Mouse (Mus musculus): ENCODE measurements at regions not wholly inside any gene's neighbourhood (a gene's known extent, or its start where the extent isn't known, plus 50 kb on each side); places are given as distances from the start of the nearest gene placed in this dataset.

DNA sequence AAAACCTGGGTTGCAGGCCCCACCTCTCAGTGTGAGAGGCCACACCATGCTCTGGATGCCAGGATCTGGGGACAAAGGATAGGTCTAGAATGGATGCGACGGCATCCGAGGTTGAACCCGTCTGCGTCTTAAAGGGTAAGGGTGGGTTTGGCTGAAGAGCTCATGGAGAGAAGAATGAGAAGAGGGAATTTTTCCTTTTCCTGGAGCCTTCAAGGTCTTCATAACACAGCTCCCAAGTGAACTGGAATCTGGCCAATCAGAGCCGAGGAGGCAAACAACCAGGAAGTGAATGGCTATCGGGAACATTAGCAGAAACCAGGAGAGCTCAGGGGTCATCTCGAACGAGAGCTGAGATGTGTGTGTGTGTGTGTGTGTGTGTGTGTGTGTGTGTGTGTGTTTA, 320.1 kb downstream of the Med13l start:
- no peak for DNase-seq

DNA sequence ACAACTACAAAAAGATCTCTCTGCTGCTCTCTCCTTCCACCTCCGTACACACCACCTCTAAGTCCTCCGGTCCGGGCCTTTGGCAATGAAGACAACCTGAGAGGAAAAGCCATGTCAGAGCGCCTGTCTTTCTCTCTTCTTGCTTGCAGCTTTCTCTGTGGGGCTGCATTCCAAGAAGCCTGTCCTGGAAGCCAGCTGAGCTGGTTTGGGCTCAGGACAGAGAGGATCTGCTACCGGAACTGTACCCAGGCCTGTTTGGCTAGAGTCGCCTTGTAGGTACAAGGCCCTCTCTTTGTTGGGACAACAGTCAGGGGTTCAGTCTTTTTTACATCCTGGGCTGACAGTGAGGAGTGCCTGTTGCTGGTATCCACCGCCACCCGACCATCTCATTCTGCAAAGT, 321.4 kb downstream of the Med13l start:
- DNase-seq = no peak

DNA sequence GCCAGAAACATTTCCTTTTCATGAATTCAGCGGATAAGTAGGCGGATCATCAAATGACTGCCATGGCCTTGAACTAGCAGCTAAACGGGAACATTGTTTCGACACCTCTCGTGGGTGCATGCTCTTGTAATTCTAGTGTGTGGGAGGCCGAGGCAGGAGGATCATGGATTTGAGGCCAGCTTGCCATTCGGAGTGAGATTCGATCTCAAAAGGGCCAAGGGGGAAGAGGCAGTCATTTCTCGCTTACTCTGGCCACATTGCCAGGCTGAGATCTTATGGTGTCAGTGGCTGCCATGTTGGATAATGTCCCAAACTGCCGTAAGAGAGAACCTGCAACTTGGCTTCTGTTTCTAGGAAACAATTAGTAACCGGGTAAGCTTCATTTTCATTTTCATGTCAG, 327.7 kb downstream of the Med13l start:
- DNase-seq = no peak

GRCm38 (mm10) chr5:118891131-118891530, 330.7 kb downstream of the Med13l start:
- no peak for DNase-seq

DNA sequence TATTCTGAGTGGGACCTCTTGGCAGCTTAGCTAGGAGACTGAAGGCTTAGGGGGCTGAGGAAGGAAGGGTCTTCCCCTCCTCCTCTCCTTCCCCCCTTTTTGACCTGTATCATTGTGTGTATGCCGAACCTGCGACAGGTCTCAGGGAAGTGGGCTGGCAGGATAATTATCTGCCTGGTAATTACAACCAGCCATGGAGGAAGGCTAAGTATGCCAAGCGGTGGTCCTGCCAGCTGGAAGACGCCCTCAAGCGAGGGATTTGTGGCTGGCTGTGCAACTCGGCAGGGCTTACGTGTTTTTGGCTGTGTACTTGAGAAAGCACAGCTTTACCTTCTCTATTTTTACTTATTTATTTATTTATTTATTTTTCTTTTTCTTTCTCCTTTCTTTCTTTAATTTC, 347.7 kb downstream of the Med13l start:
- DNase-seq = no peak

GRCm38 (mm10) chr5:118909756-118910155, 349.3 kb downstream of the Med13l start:
- no peak for DNase-seq

DNA sequence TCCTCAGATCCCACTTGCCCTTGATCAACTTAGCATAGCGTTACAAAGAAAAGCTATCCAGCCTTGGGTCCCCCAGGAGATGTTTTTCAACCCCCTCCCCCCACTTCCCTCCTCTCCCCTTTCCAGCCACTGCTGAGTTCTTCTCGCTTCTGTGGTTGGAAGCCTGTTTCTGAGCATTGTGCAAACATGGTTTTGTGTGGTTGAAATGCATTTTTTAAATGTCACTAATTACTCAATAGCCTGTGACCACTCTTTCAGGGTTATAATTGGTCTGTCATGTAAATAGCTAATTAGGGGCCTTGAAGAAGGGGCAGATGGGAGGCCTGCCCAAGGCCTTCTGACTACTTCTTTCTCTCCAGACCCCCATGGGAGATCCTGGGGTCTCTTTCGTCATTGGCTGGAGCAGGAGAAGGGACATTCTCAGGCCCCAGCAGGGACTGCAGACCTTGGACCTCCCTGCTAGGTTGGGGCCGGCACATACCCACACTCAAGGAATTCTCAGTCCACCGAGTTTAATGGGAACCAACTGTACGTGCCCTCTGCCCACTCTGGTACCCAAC, 353.8 kb downstream of the Med13l start:
- no peak for DNase-seq

DNA sequence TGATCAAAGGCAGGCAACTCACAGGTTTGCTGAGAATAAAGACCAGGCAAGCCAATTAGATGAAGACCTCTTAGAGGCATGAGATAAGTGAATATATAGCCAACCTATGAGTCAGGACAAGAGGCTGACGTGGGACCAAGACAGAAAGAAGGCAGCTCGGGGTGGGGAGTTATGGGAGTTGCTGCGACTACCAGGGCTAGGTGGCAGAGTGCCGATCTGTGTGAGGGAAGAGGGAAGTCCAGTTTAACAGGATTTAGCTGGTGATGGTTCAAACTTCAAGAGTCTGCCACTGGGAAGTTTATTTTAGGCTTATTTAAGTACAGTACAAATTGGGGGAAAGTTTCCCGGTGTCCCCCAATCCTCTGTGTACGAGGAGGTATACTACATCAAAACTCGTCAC, 362.9 kb downstream of the Med13l start:
- no peak for DNase-seq

GRCm38 (mm10) chr5:118929037-118929436, 368.6 kb downstream of the Med13l start:
- no peak for DNase-seq

GRCm38 (mm10) chr5:118929990-118930501, 369.6 kb downstream of the Med13l start:
- no peak for DNase-seq

DNA sequence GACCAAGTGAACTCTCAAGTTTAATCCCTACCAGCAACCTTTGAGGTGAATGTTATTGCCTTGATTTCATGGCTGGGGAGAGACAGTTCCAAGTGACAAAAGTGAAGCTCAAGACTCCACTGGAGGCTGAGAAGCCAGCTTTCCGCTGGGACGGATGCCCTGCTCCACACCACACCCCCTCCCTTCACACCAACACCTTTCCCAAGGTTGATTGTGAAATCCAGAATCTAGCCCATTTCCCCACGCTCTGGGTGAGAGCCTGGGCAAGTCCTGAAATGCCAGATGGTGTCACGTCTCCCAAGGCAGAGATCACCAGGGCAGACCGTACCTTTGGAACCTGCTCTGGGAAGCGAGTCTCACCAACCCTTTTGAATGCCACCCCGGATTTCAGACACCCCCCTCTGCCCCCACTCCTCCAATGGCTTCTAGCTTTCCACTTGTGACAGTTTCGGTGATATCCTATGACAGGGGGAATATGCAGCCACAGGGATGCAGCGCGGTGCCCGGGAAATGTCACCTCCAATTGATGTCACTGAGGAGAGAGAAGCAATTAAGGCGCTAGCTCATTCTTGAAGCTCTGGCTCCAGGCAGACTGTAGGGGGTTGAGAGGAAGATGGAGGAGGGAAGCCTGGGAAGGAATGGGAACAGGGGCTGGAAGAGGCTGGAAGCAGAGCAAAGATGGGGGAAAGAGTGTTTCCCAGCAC, 379.0 kb downstream of the Med13l start:
- no peak for DNase-seq

DNA sequence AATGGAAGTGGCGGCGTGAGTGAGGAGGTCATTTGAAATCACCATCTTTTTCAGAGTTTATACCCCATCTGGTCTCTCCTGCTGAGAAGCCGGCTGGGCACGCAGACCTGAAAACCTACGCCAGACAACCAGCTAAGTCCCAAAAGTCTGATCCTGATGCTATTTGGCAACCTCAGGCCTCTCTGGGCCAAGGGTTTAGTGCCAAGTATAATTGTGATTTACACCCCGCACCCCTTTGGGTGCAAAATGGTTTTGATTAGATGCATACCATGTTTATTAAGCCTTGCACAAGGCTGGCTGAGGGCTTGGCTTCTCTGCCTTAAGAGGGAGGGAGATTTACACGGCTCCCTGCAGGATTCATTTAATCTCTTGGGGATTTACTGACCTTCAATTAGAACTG, 383.8 kb downstream of the Med13l start:
- no peak for DNase-seq

- DNase-seq = no peak
These were observed 385.6 kb downstream of the Med13l start for GRCm38 (mm10) chr5:118946090-118946489.

GRCm38 (mm10) chr5:118946994-118947393, 386.5 kb downstream of the Med13l start:
- DNase-seq = no peak

GRCm38 (mm10) chr5:118948119-118948786, 387.8 kb downstream of the Med13l start:
- no peak for DNase-seq

DNA sequence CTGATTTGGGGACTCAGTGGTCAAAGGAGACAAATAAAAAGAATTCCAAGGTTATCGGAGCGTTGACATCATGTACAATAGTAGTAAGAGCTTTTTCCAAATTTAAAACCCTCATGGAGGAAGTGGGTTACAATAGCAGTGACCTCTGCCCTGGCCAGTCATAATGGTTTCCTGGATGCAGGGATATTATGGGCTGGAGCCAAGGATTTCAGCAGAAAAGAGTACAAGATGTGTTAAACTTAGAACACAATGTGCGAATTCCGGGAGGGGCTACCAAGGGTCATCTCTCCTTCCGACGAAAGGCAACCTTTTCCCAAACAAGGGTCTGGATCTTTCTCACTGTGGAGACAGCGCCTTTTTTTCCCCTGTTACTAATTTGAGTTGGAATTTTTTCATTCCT, 390.6 kb downstream of the Med13l start:
- DNase-seq = no peak

DNA sequence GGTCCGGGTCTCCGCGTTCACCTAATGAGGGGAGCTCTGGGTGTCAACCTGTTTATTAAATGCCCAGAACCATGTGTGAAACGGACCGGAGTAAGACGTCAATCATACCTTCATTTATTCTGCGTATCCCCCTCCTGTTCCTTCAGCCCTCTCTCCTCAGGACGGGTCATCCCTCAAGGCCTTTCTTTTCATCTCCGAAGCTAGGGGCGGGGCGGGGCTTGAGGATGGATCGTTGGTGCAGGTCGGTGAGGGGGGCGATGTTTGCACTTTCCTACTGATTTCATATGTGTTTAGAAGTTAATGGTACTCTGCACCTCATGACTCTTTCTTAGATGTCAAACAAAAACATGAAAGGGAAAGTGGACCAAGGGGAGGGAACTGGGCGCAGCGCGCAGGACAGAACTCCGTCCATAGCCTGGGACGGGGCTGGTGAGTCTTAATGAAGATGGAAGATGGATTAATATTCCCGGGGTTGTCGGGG, 400.1 kb downstream of the Med13l start:
- DNase-seq = no peak

DNA sequence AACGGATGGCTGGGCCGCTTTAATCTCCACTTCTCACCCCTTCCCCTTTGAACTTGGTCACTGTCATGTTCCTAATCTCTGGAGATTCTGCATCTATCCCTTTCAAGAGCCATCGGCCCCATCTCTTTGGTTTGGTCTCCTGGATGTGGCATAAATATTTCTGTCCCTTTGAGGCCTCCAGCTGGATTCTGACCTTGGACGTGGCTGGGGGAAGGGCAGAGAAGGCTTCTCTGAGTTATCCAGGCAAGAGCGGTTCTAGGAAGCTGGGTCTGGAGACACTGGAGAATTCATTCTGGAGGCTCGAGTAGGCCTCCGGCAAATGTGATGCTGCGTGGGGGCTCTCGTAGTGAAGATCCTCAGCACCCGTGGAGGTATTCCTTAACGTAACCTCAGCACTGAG, 400.6 kb downstream of the Med13l start:
- DNase-seq = no peak

GRCm38 (mm10) chr5:118962152-118962551, 401.7 kb downstream of the Med13l start:
- DNase-seq = no peak

GRCm38 (mm10) chr5:118963001-118963400, 402.5 kb downstream of the Med13l start:
- DNase-seq = no peak

- no peak for DNase-seq
These were observed 406.4 kb downstream of the Med13l start for GRCm38 (mm10) chr5:118966901-118967300.

GRCm38 (mm10) chr5:118967718-118968117, 407.2 kb downstream of the Med13l start:
- DNase-seq = no peak

DNA sequence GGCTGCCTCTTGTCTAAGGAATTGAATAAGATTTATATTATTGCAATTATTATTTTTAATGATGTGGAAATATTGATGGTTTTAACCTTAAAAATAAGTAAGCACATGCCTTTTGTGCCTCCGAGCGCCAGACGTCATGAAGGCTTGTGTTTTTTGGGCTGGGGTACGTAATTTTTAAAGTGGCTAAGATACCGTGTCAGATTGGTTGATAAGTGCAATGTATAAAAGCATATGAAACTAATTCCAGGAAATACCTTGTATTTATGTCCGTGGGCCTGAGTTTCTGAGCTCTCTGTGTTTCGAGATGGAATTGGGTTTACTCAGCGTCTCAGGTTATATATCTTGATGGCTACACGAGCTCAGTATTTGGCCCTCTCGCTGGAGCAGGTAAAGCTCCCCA, 414.7 kb downstream of the Med13l start:
- no peak for DNase-seq
